Mouse (Mus musculus) 3134 (cell line): ENCODE data around the gene Zc3h14.

Experiments used
- DNase-seq: peaks from one replicate; pipeline ENCODE4 v3.0.0-alpha.2; 2011; ENCODE audit warnings: low spot score; ENCODE audit not compliant: insufficient read length; ENCODE audit errors: extremely low read depth

The Zc3h14 gene

DNA sequence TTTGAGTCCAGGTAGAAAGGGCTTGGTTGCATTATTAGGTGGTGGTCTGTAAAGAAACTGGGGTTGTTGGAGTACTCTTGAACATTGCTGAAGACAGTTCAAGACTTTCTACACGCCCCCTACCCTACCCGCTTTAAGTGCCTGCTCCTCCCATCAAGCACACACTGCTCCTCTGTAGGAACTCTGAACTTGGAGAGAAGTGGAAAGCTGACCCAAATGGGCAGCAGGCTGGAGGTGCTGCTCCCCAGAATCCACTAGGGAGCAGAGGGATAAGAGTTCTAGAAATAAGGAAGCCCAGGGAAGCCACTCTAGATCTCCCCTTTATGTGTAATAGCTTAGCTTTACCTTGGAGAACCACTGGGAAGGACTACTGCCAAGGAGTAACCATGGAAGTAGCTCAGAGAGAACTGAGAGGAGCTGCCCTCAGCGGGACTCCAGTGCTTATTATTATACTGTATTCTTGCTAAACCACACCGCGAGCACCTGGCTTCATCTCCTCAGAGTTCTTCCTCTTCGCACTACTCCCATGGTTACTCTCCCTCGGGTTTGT lies 8.9 kb upstream of the Zc3h14 start:
- no peak for DNase-seq

DNA sequence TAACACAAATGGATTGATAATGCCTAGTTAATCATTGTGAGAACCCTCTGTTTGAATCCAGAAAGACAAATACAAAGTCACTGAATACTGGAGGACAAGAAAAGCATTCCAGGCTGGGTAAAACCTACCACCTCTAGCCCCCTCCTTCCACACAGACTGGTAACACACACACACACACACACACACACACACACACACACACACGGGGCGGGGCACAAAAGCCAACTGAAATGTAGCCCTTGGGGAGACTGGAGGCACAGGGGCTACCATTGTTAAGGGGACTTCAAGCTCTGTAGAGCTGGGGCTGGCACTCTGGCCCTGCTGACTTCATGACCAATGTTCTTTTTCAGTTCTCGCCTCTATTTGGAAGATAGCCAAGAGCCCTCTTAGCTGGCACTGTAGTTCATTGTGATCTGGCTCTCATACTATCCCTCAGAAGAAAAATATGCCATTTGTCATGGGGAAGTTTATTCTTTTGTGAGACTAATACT lies 5.7 kb upstream of the Zc3h14 start:
- DNase-seq = peak; percentile 17

- no peak for DNase-seq
These were observed 1.1 kb upstream of the Zc3h14 start for GRCm38 (mm10) chr12:98745626-98746025.

- DNase-seq = peak; percentile 46
These were observed 633 bp upstream of the Zc3h14 start for GRCm38 (mm10) chr12:98746131-98746530.

DNA sequence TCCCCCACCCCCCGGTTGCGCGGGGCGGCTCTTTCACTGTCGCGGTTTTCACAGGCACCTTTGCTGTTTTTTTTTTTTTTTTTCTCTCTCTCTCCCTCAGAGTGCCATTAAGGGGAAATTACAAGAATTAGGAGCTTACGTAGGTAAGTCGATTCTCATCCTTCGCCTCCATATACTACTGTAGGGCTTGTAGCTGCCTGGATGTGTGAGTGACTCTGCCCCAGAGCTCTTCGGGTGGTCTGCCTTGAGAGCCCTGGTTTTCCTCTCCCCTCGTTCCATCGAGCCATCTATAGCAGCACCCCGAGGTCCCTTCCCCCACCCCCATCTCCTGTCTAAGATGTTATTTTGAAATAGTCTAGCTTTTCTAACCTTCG lies 603 bp downstream of the Zc3h14 start:
- peak; percentile 56 for DNase-seq

DNA sequence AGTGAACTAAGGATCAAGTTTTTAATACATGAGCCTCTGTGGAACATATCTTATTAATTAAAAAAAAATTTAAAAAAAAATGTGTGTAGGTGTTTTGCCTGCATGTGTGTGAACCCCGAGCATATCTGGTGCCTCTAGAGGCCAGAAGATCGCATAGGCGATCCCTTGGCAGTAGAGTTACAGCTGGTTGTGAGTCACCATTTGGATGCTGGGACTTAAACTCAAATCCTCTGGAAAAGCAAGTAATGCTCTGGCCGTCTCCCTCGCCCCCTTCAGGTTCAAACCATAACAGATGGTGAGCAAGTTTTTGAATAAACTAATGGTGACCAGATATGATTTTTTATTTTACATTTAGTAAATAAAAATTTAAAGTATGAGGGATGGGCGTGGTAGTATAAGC lies 10.9 kb downstream of the Zc3h14 start:
- DNase-seq = peak; percentile 19

- DNase-seq = no peak
These were observed 12.9 kb downstream of the Zc3h14 start for GRCm38 (mm10) chr12:98759700-98760099.

DNA sequence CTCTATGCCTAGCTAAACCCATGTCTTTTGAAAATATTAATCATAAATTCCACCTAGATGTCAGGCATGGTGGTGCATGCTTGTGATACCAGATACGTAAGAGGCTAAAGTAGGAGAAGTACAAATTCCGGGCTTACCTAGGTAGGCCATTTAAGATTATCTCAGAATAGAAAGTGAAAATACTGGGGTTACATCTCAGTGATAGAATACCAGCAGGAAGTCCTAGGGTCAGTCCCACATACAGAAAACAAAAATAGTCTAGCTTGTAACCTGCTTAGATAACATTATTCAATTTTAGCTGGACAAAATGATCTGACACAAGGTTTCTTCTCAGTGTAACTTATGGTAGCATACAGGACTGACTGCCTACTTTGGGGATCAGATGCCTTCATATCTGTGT lies 19.5 kb downstream of the Zc3h14 start:
- DNase-seq = no peak

- no peak for DNase-seq
These were observed 30.7 kb downstream of the Zc3h14 start for GRCm38 (mm10) chr12:98777509-98777908.

DNA sequence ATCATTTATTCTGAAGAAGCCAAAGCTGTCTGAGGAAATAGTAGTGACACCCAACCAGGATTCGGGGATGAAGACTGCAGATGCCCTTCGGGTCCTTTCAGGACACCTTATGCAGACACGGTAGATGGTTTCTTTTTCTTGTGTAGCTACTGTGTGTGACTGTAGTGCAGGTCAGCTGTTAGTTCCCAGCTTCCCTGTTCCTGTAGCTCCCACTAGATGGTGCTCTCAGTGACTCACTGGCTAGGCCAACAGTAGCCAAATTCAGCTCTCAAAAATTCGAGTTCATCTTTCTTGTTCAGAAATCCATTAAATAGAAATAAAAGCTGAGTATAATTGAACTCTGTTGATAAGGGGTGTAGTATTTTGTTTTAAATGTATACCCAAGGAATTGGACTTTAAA lies 32.4 kb downstream of the Zc3h14 start:
- DNase-seq = no peak

DNA sequence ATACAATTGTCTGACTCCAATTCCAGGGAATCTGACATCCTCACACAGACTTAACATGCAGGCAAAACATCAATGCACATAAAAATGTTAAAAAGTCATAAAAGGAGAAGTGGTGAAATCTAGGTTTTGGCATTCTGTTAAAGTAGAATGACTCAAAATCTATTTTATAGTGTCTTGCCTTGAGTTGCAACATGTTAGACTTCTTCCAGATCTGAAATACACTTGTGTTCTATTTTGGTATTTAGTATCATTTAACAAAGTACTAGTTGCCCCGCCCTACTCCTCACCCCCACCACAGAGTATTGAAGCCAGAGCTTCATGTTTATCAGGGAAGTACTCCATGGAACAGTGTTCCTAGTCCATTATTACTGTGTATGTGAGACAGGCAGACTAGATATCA lies 37.5 kb downstream of the Zc3h14 start:
- DNase-seq = no peak

GRCm38 (mm10) chr12:98795731-98796318 lies 49.1 kb downstream of the Zc3h14 start:
- no peak for DNase-seq

- DNase-seq = no peak
These were observed 53.6 kb downstream of the Zc3h14 start for GRCm38 (mm10) chr12:98800334-98800733.

- DNase-seq = no peak
These were observed 55.5 kb downstream of the Zc3h14 start for GRCm38 (mm10) chr12:98802245-98802644.

DNA sequence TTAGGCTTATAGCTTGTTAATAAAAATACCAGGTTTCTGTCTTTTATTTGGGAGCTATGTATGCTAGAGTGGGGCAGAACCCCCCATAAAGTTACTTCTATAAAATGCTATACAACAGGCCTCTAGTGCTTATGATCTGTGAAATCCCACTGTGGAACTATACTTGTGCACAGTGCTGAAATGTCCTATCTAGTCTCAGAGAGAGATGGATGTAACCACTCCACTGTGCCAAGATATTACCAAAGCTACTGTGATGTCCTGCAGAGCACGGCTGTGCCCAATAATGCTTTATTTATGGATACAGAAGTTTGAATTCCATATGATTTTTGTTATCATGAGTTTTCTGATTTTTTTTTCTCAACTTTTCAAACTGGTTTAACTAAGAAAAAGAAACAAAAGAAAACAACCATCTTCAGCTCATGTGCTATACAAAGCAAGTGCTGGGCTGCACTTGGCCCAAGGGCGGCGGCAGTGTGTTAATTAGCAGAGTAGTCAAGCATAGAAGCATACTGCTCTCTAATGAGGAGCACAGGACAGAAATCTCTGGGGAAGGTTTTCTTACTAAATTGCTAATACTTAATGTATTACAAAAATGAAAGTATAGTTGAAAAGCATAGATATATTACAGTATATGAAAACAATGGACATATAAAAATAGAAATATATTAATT lies 57.4 kb downstream of the Zc3h14 start:
- no peak for DNase-seq

- DNase-seq = no peak
These were observed 74.0 kb downstream of the Zc3h14 start for GRCm38 (mm10) chr12:98820781-98821180.

DNA sequence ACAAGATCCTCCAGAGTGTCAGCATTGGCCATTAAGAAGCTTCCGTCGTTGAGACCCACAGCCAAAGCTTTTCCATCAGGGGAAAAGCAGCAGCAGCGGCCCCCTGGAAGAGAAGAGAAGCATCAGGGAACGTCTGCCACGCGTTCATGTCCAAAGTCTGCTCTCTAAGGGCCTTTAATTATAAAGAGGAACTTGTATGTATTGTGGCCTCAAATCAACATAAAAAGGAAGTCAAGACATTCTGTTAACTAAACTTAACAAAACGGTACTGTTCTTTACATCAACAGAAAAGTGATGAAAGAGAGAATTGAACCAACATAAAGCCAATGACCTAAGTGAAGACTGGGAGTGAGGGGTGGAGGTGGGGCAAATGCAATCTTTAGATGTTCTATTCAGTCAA lies 84.4 kb downstream of the Zc3h14 start:
- no peak for DNase-seq

GRCm38 (mm10) chr12:98832929-98833598 lies 86.3 kb downstream of the Zc3h14 start:
- no peak for DNase-seq

DNA sequence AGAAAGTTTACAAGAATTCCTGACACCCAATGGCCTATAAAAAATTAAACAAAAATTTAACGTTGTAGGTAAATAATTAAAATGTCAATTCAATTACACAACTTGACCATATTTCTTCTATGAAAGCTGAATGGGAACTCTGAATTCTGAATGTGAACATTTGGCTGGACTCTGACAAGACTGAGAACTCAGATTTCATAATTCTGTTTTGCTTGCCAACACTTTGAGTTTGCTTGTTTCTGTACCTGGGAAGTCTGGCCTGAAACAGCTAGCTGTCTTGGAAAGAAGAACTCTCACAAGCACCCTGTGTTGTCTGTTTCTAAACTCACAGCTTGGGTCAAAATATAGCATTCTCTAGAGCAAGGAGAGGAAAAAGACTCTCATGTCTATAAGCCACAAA lies 87.1 kb downstream of the Zc3h14 start:
- DNase-seq = no peak

- DNase-seq = no peak
These were observed 88.1 kb downstream of the Zc3h14 start for GRCm38 (mm10) chr12:98834879-98835278.

GRCm38 (mm10) chr12:98835466-98835865 lies 88.7 kb downstream of the Zc3h14 start:
- no peak for DNase-seq
